Mouse (Mus musculus): ENCODE data around the gene Phospho2. TPM values are rescaled to one million over a fixed set of nuclear protein-coding genes. Genes with fewer than 3 reads are reported as not detected.

The Phospho2 gene
- 8.4 and 13.4 TPM in 2 replicates for polyA plus RNA-seq (2012; rRNA removed)

GRCm38 (mm10) chr2:69789429-69790069 lies at the start of gene Phospho2, which contains the start of gene Ccdc173:
Phospho2 (plus strand) TSS chr2:69789623.
Ccdc173 (minus strand) TSS chr2:69789575.

GRCm38 (mm10) chr2:69821711-69822110 lies 32.3 kb downstream of the Phospho2 start, which contains the start of gene Klhl23:
Klhl23 (plus strand) TSS chr2:69821944.

Other genes with a start within 250 kb of the Phospho2 start
- gene Lrp2, start 203.6 kb upstream of the Phospho2 start, polyA plus RNA-seq (2012; rRNA removed): 0.09 and 0.12 TPM in 2 replicates
- 2.4 and 2.9 TPM in 2 replicates for gene Bbs5, start 142.5 kb upstream of the Phospho2 start, polyA plus RNA-seq (2012; rRNA removed)
- gene Klhl41, start 119.5 kb upstream of the Phospho2 start, polyA plus RNA-seq (2012; rRNA removed): 0.02 and 0.04 TPM in 2 replicates
- 4.9 and 6.8 TPM in 2 replicates for gene Fastkd1, start 76.1 kb upstream of the Phospho2 start, polyA plus RNA-seq (2012; rRNA removed)
- 7.7 and 8.0 TPM in 2 replicates for gene Ppig, start 67.1 kb upstream of the Phospho2 start, polyA plus RNA-seq (2012; rRNA removed)
- 0.29 and 0.39 TPM in 2 replicates for gene Ccdc173, start within 50 bp of the Phospho2 start, polyA plus RNA-seq (2012; rRNA removed)
- gene Klhl23, start 32.3 kb downstream of the Phospho2 start, polyA plus RNA-seq (2012; rRNA removed): 8.1 and 10.1 TPM in 2 replicates
- 50.9 and 51.9 TPM in 2 replicates for gene Ssb, start 71.9 kb downstream of the Phospho2 start, polyA plus RNA-seq (2012; rRNA removed)
- 8.4 and 8.5 TPM in 2 replicates for gene Mettl5, start 96.0 kb downstream of the Phospho2 start, polyA plus RNA-seq (2012; rRNA removed)
- 8.9 and 9.6 TPM in 2 replicates for gene Ubr3, start 107.6 kb downstream of the Phospho2 start, polyA plus RNA-seq (2012; rRNA removed)
- gene Myo3b, start 249.5 kb downstream of the Phospho2 start, polyA plus RNA-seq (2012; rRNA removed): not detected in 2 replicates

All from liver, embryonic 18 days (tissue).